Mouse (Mus musculus): ENCODE data around the gene Ppfibp1.

The Ppfibp1 gene

DNA sequence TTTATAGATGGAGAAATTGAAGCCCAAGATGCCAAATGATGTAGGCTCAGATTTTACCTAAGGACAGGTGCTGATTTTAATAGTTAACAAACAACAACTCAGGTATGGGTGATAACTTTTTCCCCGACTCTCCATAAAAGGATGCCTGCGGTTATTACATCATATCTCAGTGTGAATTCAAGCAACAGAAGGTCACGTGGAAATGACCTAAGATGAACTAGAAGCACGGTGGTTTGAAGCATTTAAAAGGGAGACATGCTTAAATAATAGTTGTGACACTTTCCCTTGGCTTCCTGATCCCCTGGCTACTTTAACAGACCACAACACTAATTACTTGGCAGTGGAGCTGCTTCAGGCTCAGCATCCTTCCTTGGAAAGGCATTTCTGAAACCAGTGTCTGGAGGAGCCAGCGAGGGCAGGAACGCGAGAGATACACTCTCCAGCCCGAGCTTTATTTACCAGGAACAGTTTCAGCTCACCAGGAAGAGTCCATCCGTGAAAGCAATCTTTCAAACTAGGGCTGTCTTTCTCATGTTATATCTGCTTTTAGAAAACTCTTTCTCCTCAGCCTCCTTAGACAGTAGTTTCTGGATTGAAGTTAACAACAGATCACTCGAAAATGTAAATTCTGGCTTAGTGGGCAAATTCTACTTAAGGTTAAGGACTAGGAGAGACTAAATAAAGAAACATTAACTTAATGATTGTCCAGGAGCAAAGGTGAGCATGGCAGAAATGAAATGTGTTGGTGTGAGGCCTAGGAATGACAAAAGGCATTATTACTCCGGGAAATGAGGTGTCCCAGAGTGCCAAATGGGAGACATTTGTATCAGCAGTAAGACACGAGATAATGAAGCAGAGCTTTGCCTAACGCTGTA lies 6.2 kb upstream of the Ppfibp1 start:
- no peak for DNase-seq (ENCODE audit: low spot score in 2 of 2)

DNA sequence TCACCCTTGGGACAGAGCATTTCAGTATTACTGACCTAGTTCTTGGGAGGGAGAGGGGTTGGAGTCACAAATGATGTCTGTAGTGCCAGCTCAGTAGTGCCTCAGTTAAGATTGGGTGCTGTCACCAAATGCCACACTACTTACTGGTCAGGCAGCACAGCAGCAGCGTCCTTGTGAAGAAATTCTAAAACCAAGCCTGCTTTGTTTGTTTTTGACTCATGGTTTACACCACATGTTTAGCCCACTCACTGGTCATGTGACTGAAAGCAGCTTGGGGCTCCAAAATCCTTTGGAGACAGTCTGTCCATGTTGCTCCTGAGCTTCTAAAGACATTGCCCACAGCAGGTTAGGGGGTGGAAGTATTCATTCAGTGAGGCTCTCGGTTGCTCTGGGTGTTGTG lies 4.9 kb upstream of the Ppfibp1 start:
- DNase-seq (ENCODE audit: low spot score in 2 of 2): no peak

DNA sequence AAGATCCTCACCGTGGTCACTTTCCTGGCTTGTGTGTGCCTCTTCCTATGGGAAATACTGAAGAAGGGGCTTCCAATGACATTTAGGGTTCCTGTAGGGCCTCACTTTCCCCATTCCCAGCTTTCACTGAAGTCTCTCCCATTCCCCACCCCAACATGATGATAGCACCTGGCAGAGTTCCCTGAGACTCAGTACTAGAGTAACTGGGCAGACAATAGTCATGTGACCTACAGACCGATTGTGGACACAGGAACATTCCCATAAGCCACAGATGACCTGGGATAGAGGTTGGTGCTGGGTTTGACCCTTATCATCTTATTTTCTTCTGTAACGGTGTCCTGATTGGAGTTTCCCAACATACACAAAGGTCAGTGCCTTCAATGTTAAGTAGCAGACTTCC lies 4.1 kb upstream of the Ppfibp1 start:
- no peak for DNase-seq (ENCODE audit: low spot score in 2 of 2)

DNA sequence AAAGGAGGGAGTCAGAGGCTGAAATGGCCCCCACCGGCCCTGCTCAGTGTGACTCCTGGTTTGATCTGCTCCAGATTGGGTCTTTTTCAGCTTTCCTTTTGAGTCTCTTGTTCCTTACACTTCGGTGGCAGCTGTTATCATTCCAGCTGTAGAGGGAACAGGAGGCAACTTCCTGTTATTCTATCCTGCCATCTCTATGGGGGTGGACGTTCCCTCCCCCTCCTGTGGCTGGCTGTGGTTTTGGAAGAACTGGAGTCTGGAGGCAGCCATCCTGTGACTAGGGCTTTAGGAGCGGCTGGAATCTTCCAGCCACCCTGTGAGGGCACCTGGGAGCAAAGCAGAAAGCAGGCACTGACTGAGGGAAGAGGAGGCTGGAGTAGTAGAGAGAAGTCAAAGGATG lies 3.4 kb upstream of the Ppfibp1 start:
- DNase-seq (ENCODE audit: low spot score in 2 of 2): no peak

DNA sequence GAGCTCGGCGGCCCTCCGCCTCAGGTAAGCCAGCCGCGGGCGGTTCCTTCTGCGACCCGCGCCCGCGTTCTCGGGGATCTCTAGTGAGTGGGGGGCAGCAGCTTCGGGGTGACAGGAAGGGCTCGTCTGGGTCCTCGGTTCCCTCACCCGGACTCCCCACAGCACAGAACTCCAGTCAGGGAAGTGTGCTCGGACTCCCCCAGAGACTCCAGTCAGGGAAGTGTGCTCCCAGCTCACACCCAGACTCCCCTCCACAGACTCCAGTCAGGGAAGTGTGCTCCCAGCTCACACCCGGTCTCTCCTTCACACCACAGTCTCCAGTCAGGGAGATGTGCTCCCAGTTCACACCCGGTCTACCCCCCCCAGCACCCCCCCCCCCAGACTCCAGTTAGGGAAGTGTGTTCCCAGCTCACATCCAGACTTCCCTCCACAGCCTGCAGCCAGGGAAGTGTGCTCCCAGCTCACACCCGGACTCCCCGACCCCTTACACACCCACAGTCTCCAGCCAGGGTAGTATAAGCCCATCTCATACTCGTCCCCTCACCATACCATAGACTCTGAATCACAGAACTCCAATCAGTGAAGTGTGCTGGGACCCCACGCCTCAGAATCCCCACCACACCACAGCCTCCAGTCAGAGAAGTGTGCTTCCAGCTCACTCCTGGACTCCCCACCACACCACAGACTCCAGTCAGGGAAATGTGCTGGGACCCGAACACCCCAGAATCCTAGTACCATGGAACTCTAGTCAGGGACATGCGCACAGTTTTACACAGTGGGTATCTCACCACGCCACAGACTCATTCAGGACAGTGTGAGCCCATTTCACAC lies 588 bp downstream of the Ppfibp1 start:
- DNase-seq (ENCODE audit: low spot score in 2 of 2): no peak

DNA sequence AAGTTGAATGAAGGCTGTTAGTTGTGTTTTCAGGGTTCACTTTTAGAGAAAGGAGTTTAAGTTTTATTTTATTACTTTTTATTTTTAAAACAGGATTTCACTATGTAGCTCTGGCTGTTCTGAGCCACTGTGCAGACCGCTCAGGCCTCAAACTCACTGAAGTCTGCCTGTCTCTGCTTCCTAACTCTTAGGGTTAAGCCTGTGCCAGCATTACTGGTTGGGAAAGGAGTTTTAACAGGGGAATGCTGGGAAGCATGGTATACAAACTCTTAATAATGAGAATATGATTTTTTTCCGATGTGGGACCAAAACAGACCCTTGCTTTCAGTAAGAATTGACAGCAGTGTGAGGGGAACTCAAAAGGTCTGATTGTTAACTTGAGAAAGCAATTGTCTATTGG lies 1.9 kb downstream of the Ppfibp1 start:
- no peak for DNase-seq (ENCODE audit: low spot score in 2 of 2)

DNA sequence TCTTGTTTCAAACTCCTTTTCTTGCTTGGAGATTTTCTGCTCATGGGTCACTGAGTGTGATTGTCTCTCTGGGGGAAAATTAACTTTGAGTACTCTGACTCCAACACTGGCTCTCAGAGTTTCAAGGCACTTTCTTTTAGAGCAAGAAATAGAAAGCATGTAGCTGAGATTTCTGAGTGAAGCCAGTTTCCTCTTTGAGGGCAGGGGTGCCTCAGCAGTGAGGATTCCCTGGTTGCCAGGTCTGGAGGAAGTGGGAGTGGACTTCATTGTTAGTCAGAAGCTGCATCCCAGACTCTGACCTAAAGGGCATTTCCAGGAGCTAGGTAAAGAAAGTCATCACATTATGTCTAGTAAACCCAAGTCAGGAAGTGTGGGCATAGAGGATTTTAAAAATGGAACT lies 2.3 kb downstream of the Ppfibp1 start:
- DNase-seq (ENCODE audit: low spot score in 2 of 2): no peak

DNA sequence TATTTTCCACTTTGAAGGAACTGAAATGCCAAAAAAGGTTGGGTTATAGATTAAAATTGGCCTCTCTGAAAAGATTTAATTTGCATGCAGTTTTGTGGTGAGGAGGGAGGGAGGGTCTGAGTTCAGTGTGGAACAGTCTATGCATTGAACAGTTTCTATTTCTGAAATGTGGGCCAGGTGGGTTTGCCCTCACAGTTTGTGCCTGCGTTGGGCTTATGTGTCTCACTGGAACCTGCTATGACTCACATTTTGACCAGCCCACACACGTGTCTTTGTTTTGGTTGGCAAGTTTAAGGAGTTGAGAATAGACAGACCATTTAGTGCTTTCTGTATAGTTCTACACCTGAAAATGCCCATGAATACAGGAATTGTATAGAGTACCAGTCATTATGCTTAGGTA lies 5.6 kb downstream of the Ppfibp1 start:
- no peak for DNase-seq (ENCODE audit: low spot score in 2 of 2)

DNA sequence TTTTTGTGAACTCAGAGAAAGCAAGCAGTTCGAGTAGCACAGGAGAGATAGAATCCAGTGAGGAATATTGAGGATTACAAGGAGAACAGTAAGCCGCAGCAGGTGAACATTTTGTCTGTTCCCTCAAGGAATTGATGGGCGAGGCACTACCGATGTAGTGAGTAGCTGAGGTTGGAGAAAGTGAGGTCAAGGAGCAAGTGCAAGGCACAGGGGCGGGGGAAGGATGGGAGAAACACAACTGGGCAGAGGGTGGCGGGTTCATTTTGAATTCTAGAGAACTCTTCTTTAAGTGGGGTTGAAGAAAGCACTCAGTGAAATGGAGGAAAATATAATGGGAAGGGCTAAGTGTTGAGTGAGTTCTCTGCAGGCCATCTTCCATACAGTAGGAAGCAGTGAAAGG lies 10.4 kb downstream of the Ppfibp1 start:
- no peak for DNase-seq (ENCODE audit: low spot score in 2 of 2)

DNA sequence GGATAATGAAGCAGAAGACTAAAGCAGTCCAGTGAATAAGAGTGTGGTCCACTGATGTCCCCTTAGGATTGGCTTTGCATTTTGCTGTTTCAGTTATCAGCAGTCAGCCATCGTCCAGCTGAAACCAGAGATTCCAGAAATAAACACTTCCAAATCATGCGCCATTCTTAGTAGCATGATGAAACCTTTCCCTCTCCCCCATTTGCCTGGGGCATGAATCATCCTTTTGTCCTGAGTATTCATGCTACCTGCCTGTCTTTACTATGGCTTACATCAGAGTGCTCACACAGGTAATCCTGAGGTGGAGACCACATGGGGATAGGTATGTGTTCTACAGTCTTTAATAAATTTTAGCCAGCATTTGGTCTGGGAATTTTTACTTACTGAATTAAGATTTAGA lies 11.4 kb downstream of the Ppfibp1 start:
- no peak for DNase-seq (ENCODE audit: low spot score in 2 of 2)

DNA sequence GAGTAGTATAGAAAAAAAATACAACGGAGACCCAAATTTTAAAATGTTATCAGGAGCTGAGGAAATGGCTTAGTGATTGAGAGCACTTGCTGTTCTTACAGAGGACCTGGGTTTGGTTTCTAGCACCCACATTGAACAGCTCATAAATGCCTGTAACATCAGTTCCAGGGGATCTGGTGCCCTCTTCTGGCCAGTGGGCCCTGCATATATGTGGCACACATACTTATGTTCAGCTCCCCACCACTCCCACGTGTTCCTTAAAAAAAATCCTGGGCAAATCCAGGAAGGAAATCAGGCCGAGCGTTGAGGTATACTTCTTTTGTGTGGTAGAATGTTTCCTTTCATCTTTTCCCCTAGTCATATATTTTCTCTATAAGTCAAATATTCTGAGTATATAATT lies 13.6 kb downstream of the Ppfibp1 start:
- DNase-seq (ENCODE audit: low spot score in 2 of 2): no peak

DNA sequence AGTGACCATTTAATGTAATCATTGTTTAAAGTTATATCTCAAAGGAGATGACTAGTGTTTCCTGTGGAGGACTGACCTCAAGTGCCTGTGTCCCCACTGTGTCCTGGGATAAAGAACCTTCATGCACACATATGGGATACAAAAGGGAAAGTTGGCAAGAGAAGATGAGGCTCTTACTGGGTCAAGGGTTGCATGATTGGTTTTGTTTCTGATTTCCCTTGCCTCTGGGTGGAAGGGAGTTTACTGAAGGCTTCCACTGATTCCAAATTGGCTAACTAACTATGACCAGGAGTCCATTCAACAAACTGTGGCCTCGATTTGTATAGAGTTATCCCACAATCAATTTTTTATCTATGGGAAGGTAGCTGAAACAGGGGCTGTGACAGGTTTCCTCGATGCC lies 15.3 kb downstream of the Ppfibp1 start:
- DNase-seq (ENCODE audit: low spot score in 2 of 2): no peak

DNA sequence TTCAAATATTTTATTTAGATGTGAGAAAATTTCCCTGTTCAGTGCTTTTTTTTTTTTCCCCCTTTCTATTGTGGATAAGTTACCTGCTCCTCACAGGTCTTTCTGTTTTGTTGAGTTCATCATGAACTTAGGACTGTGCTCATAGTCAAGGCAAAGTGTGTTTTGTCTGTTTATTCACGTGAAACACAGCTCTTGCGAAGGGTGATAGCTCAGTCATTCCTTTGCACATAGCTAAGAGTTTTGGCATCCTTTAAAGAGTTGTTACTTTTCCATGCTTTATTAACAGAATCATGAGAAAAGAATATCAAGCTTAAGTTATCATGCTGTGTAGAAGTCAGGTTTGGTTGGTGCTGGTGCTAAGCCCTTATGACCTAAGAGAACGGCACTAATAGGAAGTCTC lies 16.4 kb downstream of the Ppfibp1 start:
- no peak for DNase-seq (ENCODE audit: low spot score in 2 of 2)

DNA sequence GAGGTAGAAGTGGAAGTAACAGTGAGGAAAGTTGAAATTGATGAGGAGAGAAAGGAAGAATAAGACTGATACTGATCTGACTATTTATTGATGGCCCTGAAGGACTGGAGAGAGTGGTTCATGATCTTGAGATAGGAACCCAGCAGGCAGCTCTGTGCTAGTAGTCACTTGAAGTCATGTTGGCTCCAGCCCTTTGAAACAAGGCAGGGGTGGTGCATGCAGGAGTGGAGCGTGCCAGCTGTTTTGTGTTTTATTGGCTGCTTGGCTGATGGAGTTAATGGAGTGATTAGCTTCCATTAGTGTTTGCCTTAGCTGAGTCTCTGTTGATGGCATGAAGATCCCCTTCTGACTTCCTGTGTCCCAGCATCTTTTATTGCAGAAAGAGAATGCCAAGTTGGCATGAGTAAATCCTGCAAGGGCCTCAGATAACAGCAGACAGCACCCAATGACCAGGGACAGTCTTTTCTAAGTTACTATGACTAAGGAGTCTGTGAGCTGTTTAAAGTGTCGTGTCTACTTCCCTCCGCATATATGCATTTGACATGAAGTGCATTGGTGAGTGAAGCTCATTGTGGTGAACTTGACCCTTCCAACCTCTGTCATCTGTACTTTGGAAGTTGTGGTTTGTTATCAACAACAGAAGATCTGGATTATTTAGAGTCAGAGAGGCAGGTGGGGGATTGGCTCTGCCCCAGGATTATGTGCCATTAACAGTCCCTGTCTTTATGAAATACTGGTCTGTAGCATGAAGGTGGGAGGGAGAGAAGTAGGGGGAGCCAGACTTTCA lies 17.9 kb downstream of the Ppfibp1 start:
- DNase-seq (ENCODE audit: low spot score in 2 of 2): no peak

DNA sequence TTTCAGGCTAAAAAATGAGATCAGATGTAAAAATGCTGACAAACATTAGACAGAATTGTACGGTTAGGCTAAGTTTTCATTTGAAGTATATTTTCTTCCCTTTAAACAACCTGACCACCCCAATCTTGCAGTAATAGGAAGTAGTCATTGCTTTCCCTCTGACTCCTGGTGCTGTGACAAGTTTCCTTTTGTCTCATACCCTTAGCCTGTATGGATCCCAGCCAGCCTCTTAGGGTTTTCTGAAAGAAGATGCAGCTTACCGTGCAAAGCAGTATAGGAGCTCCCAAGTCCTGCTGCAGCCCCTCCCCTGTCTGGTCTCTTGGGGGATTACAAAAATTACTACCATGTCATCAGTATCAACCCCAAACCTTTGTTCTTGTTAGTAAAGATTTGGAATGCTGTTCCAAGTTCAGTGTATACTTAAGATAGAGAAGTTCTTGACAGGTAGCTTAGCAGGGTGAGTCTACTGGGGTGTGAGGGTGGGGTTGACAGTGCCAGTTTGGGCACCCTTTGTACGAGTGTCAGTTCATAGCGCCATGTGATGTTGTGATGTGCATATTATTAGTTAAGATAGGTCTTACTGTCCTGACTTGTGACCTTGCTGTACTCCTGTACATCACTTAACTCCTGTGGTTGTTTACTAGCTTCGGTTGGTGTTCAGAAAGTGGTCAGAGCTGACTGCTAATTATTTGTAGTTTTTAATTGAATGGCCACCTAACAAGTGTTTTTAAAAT lies 18.9 kb downstream of the Ppfibp1 start:
- DNase-seq (ENCODE audit: low spot score in 2 of 2): no peak

DNA sequence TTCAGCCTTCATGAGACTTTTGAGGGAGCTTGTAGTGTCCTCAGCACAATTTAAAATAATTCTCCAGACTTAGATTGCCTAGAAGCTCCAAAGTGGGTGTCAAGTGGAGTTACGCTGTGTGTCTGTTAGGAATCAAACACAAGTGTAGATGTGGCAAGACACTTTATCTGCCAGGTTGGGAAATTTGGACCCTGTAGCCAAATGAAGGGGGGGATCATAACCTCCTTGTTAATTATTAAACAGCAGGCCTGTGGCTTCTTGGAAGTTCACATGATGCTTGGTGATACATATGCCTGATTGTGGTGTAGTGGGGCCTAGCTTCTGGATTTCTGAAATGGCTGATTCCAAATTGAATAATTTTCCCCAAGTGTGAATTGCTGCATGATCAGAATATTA lies 19.5 kb downstream of the Ppfibp1 start:
- DNase-seq (ENCODE audit: low spot score in 2 of 2): no peak

DNA sequence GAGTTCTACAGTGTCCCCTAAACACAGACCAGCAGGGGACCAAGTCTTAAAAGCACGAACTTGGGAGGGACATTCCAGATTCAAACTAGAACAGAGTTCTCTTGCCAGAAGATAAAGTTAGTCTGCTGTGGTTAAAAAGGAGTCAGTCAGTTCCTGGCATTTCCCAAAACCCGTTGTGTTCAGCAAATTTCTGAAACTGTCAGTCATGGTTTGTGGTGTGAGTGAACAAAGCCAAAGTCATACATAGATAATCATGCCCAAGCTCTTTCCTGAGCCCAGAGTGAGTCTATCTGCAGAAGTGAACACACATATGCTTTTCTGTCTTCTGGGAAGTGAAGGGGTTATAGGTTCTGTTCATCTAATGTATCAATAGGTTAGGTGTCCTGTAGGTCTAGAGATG lies 20.5 kb downstream of the Ppfibp1 start:
- no peak for DNase-seq (ENCODE audit: low spot score in 2 of 2)

DNA sequence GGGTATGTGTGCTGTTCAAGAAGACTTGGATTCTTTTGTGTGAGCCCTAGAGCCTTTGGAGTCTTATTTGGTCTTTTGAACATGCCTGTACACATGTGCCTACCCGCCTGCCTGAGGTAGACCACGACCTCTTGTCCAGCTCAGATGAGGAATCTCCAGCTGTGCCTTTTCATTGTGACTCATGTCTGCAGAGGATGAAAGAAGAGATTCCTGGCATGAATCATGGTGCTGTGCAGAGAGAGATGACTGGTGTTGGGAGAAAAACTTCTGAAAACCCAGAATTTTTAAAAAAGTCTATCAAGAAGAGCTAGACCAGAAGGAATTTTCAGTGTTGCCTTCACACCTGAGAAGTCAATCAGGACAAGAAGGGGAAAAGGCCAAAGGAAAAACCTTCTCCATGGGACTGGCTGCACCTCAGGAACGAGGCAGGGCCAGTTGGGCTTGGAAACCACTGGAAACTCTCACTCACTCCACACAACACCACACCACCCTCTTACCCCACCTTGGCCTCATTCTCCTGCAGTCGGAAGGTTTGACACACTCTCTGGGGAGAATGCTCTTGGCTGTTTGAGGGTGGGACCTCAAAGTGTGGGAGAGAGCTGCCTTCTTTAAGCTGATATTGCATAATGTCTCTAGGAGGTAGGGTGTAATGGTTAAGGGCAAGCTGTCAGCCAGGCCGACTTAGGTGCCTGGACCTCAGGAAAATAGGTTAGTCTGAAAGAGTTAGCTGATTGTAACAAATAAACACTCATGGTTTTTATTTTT lies 21.6 kb downstream of the Ppfibp1 start:
- no peak for DNase-seq (ENCODE audit: low spot score in 2 of 2)

DNA sequence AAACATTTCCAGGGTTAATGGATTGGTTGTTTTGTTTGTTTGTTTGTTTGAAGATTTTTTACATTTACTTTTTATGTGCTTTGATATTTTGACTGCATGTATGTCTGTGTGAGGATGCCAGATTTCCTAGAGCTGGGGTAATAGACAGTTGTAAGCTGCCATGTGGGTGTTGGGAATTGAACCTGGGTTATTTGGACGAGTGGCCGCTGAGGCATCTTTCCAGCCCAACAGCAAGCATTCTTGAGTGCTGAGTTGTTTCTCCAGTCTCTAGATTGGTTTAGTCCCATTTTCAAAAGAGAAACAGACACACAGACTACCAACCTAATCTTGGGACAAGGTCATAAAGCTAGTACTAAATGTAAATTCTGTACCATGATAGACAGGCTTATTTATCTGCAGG lies 22.5 kb downstream of the Ppfibp1 start:
- DNase-seq (ENCODE audit: low spot score in 2 of 2): no peak

DNA sequence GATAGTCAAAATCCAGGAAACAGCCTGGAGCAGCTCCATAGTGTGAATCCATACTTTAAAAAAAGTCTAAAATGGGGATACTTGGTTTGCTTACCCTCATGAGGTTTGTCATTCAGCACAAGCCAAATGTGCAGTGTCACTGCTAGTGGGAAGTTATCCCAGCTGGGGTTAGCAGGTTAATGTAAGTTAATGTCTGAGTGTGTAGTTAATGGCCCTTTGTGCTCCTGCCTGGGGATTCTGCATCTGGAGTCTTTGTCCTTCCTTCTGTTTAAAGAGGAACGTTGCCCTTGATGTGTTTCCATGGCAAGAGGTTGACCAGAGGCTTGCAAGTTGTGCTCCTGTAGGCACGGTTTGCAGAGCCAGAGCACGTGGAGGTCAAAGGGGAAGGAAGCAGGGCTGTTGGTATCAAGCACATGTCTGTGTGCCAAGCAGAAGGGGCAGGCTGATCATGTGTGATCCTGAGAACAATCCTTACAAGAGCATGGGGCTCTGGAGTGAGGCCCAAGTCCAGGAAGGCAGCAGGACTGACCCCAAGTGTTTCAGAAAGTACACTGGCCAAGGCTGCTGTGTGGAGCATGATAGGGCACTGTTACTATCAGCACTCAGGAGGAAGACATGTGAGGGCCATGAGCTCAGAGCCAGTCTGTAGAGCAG lies 24.7 kb downstream of the Ppfibp1 start:
- DNase-seq (ENCODE audit: low spot score in 2 of 2): no peak

All from frontal cortex, postnatal 14 days (tissue).